Mouse (Mus musculus): ENCODE measurements around the gene Acot7. TPM values are rescaled to one million over a fixed set of nuclear protein-coding genes. Genes with fewer than 3 reads are reported as not detected.

Gene Acot7
- polyA plus RNA-seq, 1 experiment from 2014 or later, result 72.5 TPM

GRCm38 (mm10) chr4:152155019-152155418, 22.9 kb upstream of the Acot7 start:
- Histone ChIP-seq H3K4me3 (no peak overlapping the region), H3K4me1 (peaks cover 14% of the 10 kb centered on the region), H3K27ac (no peak overlapping the region), H3K9me3 (no peaks in the 10 kb centered on the region), H3K27me3 (peaks cover 92% of the 10 kb centered on the region), H3K4me2 (no peak overlapping the region), H3K36me3 (no peaks in the 10 kb centered on the region), H3K9ac (no peak overlapping the region)
- no peak for ATAC-seq (ENCODE audit: borderline replicate concordance, extremely low read depth, low FRiP score, low TSS enrichment)
- 53% methylated on average over 4 of the region's 4 CpGs for WGBS

GRCm38 (mm10) chr4:152157779-152158584, 20.0 kb upstream of the Acot7 start:
- Histone ChIP-seq H3K4me3 (peak overlapping the region; percentile 23), H3K36me3 (no peaks in the 10 kb centered on the region), H3K4me1 (peaks cover 9% of the 10 kb centered on the region), H3K4me2 (peak overlapping the region; percentile 43), H3K9ac (no peak overlapping the region), H3K27ac (no peak overlapping the region), H3K9me3 (no peaks in the 10 kb centered on the region), H3K27me3 (peaks cover 88% of the 10 kb centered on the region)
- 14% methylated on average over 21 of the region's 21 CpGs for WGBS
- no peak for ATAC-seq (ENCODE audit: borderline replicate concordance, extremely low read depth, low FRiP score, low TSS enrichment)

- peaks cover 81% of the 10 kb centered on the region for H3K27me3 ChIP-seq
Measured at GRCm38 (mm10) chr4:152158585-152159284, 19.2 kb upstream of the Acot7 start, which contains the start of gene Hes2. Gene Hes2, plus strand, starts transcription at chr4:152158867.

GRCm38 (mm10) chr4:152159285-152159678, 18.7 kb upstream of the Acot7 start:
- H3K27me3 ChIP-seq, result peaks cover 82% of the 10 kb centered on the region
- H3K36me3 ChIP-seq, result no peaks in the 10 kb centered on the region
- 2% methylated on average over 19 of the region's 19 CpGs for WGBS
- H3K4me2 ChIP-seq, result peak overlapping the region; percentile 43
- H3K4me3 ChIP-seq, result peak overlapping the region; percentile 23; the same call in 1 of the 2 replicates
- H3K9ac ChIP-seq, result no peak overlapping the region
- H3K27ac ChIP-seq, result no peak overlapping the region
- no peaks in the 10 kb centered on the region for H3K9me3 ChIP-seq
- ATAC-seq (ENCODE audit: borderline replicate concordance, extremely low read depth, low FRiP score, low TSS enrichment), result no peak
- peaks cover 9% of the 10 kb centered on the region for H3K4me1 ChIP-seq

More at GRCm38 (mm10) chr4:152158585-152159284, 19.2 kb upstream of the Acot7 start, which contains the start of gene Hes2:
- no peak within 1 kb of the TSS for H3K9ac ChIP-seq
- H3K36me3 ChIP-seq, result no peaks in the 10 kb centered on the region
- H3K9me3 ChIP-seq, result no peaks in the 10 kb centered on the region
- peaks cover 9% of the 10 kb centered on the region for H3K4me1 ChIP-seq
- WGBS, result 4% methylated on average over 35 of the region's 35 CpGs
- H3K27ac ChIP-seq, result no peak within 1 kb of the TSS
- ATAC-seq (ENCODE audit: borderline replicate concordance, extremely low read depth, low FRiP score, low TSS enrichment), result no peak
- peak within 1 kb of the TSS; percentile 43 for H3K4me2 ChIP-seq
- H3K4me3 ChIP-seq, result peak within 1 kb of the TSS; percentile 23

GRCm38 (mm10) chr4:152160748-152161147, 17.2 kb upstream of the Acot7 start:
- Histone ChIP-seq H3K9me3 (no peaks in the 10 kb centered on the region), H3K4me3 (no peak overlapping the region), H3K27me3 (peaks cover 75% of the 10 kb centered on the region), H3K36me3 (no peaks in the 10 kb centered on the region), H3K4me2 (no peak overlapping the region), H3K9ac (no peak overlapping the region), H3K4me1 (peaks cover 9% of the 10 kb centered on the region), H3K27ac (no peak overlapping the region)
- ATAC-seq (ENCODE audit: borderline replicate concordance, extremely low read depth, low FRiP score, low TSS enrichment), result no peak
- WGBS, result 39% methylated on average over 4 of the region's 4 CpGs

DNA sequence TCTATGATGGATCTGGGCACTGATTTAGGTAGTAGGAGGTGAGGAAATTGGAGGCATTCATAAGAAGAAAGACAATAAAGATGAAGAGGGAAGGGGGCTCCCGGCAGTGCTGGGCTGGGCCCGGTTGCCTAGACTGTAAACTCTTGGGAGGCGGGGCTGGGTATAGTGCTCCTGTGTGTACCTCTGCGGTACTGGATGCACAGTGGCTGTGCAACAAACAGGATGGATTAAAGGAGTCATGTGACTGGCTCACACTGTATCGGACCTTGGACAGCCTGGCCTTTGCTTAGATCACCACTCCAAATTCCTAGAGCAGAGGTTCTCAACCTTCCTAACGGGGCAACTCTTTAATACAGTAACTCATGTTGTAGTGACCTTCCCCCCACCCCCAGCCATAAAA, 16.3 kb upstream of the Acot7 start:
- Histone ChIP-seq H3K4me1 (peaks cover 9% of the 10 kb centered on the region), H3K9me3 (no peaks in the 10 kb centered on the region), H3K4me2 (no peak overlapping the region), H3K36me3 (no peaks in the 10 kb centered on the region), H3K4me3 (no peak overlapping the region), H3K27me3 (peaks cover 70% of the 10 kb centered on the region), H3K27ac (no peak overlapping the region), H3K9ac (no peak overlapping the region)
- ATAC-seq (ENCODE audit: borderline replicate concordance, extremely low read depth, low FRiP score, low TSS enrichment), result no peak
- 69% methylated on average over 6 of the region's 6 CpGs for WGBS

GRCm38 (mm10) chr4:152162748-152163147, 15.2 kb upstream of the Acot7 start:
- H3K9me3 ChIP-seq, result no peaks in the 10 kb centered on the region
- 74% methylated on average over 2 of the region's 2 CpGs for WGBS
- H3K4me1 ChIP-seq, result peaks cover 9% of the 10 kb centered on the region
- peaks cover 62% of the 10 kb centered on the region for H3K27me3 ChIP-seq
- no peak overlapping the region for H3K9ac ChIP-seq
- no peak for ATAC-seq (ENCODE audit: borderline replicate concordance, extremely low read depth, low FRiP score, low TSS enrichment)
- H3K27ac ChIP-seq, result no peak overlapping the region
- no peak overlapping the region for H3K4me3 ChIP-seq
- H3K36me3 ChIP-seq, result no peaks in the 10 kb centered on the region
- H3K4me2 ChIP-seq, result no peak overlapping the region

- Histone ChIP-seq H3K4me2 (no peak overlapping the region), H3K4me3 (no peak overlapping the region), H3K9ac (no peak overlapping the region), H3K4me1 (0 out of 2 replicates have a peak, but pooled peaks cover 6% of the 10 kb centered on the region), H3K27ac (no peak overlapping the region), H3K36me3 (no peaks in the 10 kb centered on the region), H3K27me3 (peaks cover 37% of the 10 kb centered on the region), H3K9me3 (no peaks in the 10 kb centered on the region)
- WGBS, result 24% methylated on average over 22 of the region's 22 CpGs
- ATAC-seq (ENCODE audit: borderline replicate concordance, extremely low read depth, low FRiP score, low TSS enrichment), result no peak
Measured at GRCm38 (mm10) chr4:152165036-152165931, 12.7 kb upstream of the Acot7 start.

- Histone ChIP-seq H3K36me3 (no peaks in the 10 kb centered on the region), H3K27me3 (peaks cover 13% of the 10 kb centered on the region; the same call in 1 of the 2 replicates), H3K4me2 (no peak overlapping the region), H3K9ac (no peak overlapping the region), H3K4me1 (0 out of 2 replicates have a peak, but pooled peaks cover 6% of the 10 kb centered on the region), H3K9me3 (no peaks in the 10 kb centered on the region), H3K27ac (peak overlapping the region; percentile 66), H3K4me3 (no peak overlapping the region)
- WGBS, result 39% methylated on average over 8 of the region's 8 CpGs
- ATAC-seq (ENCODE audit: borderline replicate concordance, extremely low read depth, low FRiP score, low TSS enrichment), result no peak; the same call in 1 of the 2 replicates
Measured at GRCm38 (mm10) chr4:152168052-152168451, 9.9 kb upstream of the Acot7 start.

DNA sequence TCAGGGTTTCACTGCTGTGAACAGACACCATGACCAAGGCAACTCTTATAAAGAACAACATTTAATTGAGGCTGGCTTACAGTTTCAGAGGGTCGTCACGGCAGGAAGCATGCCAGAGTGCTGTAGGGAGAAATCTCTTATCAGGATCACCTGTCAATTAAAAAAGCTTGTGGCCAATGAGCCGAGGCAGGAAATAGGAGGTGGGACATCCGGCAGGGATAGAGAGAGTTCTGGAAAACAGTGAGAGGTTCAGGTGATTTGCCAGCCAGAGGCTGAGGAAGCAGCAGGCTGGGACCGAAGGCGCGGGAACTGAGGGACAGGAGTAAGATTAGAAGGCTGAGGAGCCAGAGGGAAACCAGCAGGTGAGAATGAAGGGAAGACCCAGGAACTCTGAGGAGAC, 8.8 kb upstream of the Acot7 start:
- no peaks in the 10 kb centered on the region for H3K9me3 ChIP-seq
- H3K27ac ChIP-seq, result no peak overlapping the region
- no peak overlapping the region for H3K4me3 ChIP-seq
- peaks cover 9% of the 10 kb centered on the region; the same call in 1 of the 2 replicates for H3K27me3 ChIP-seq
- H3K9ac ChIP-seq, result no peak overlapping the region
- H3K4me1 ChIP-seq, result 0 out of 2 replicates have a peak, but pooled peaks cover 6% of the 10 kb centered on the region
- no peak overlapping the region for H3K4me2 ChIP-seq
- ATAC-seq (ENCODE audit: borderline replicate concordance, extremely low read depth, low FRiP score, low TSS enrichment), result no peak
- H3K36me3 ChIP-seq, result no peaks in the 10 kb centered on the region
- 72% methylated on average over 7 of the region's 7 CpGs for WGBS

GRCm38 (mm10) chr4:152170286-152170685, 7.6 kb upstream of the Acot7 start:
- Histone ChIP-seq H3K4me2 (no peak overlapping the region), H3K36me3 (no peaks in the 10 kb centered on the region), H3K4me3 (no peak overlapping the region), H3K4me1 (0 out of 2 replicates have a peak, but pooled peaks cover 6% of the 10 kb centered on the region), H3K27ac (no peak overlapping the region), H3K27me3 (no peaks in the 10 kb centered on the region), H3K9me3 (no peaks in the 10 kb centered on the region), H3K9ac (no peak overlapping the region)
- no peak for ATAC-seq (ENCODE audit: borderline replicate concordance, extremely low read depth, low FRiP score, low TSS enrichment)
- WGBS, result 71% methylated on average over 10 of the region's 10 CpGs

All from lung, embryonic 15.5 days (tissue).